Mouse (Mus musculus) layer of hippocampus, adult 2 months (tissue): Measurements from ENCODE around the gene Cpsf6. TPM values are rescaled to one million over a fixed set of nuclear protein-coding genes. Genes with fewer than 3 reads are reported as not detected.

Source experiments
- DNase-seq, 2 experiments: peaks; one replicate each; pipeline ENCODE4 v3.0.0; 2022; ENCODE audit warnings: low spot score in 2 of 2
- H3K27ac ChIP-seq: fragments of 200-600 bp; 2 replicates; pipeline ENCODE4 v1.8.1; 2022
- H3K4me3 ChIP-seq: fragments of 200-600 bp; 2 replicates; pipeline ENCODE4 v1.8.1; 2022; ENCODE audit warnings: mild to moderate bottlenecking
- CTCF ChIP-seq: fragments of 200-600 bp; conservative IDR thresholded peaks from 2 replicates; pipeline ENCODE4 v1.8.1; 2022; ENCODE audit warnings: antibody characterized with exemption, mild to moderate bottlenecking, moderate library complexity
- total RNA-seq, 2 experiments: library from RNA; stranded (reverse); gene quantifications; 2 replicates each; pipeline ENCODE4 v1.2.3; 2021

Cpsf6 gene
- total RNA-seq, 2 experiments from 2014 or later, result 111 to 116 TPM

- no peak overlapping the region for H3K27ac ChIP-seq
- no peak for DNase-seq
- no peak for TF ChIP-seq CTCF
- no peak overlapping the region for H3K4me3 ChIP-seq
Observed at GRCm38 (mm10) chr10:117382996-117383550, 3.3 kb upstream of the Cpsf6 start.

DNA sequence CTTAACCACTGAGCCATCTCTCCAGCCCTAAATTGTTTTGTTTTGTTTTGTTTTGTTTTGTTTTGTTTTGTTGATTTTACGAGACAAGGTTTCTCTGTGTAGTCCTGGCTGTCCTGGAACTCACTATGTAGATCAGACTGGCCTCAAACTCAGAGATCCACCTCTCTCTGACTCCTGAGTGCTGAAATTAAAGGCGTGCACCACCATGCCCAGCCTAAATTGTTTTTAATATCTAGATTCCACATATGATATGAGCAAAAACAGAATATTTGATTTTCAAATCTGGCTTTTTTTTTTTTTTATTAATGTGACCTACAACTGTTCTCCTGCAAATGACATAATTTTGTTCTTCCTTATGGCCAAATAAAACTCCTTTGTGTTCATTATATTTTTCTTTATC is 2.3 kb upstream of the Cpsf6 start:
- TF ChIP-seq CTCF, result no peak
- Histone ChIP-seq H3K27ac (no peak overlapping the region), H3K4me3 (no peak overlapping the region)
- no peak for DNase-seq

DNA sequence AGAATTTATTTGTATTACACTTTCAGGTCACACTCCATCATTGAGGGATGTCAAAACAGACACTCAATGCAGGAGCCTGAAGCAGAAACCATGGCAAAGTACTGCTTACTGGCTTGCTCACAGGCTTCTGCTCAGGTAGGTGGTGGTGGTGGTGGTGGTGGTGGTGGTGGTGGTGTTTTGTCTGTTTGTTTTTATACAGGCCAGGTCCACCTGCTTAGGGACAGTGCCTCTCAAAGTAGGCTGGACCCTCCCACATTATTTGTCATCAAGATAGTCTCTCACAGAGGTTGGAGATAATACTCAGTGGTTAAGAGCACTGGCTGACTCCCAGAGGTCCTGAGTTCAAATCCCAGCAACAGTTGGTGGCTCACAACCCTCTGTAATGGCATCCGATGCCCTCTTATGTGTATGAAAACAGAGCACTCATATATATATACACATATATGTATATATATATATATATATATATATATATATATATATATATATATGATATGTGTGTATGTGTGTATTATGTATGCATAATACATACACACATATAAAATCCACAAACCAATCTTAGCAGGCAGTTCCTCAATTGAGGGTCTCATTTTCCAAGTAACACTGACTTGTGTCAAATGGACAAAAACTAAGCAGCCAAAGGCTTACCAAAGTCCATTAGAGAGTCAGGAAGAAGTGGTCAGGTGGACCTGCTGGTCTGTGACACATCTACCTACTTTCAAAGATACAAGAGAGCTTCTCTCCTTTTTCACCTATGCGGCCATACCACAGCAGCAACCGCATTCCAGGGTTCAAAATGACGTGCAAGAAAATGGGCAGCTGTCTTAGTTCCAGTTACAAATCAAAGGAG is 1.1 kb upstream of the Cpsf6 start:
- TF ChIP-seq CTCF, result no peak
- no peak for DNase-seq
- H3K27ac ChIP-seq, result no peak overlapping the region
- no peak overlapping the region for H3K4me3 ChIP-seq

- TF ChIP-seq CTCF, result no peak
- H3K27ac ChIP-seq, result no peak overlapping the region
- DNase-seq, result no peak
- no peak overlapping the region for H3K4me3 ChIP-seq
Observed at GRCm38 (mm10) chr10:117379441-117379840, 374 bp downstream of the Cpsf6 start.

DNA sequence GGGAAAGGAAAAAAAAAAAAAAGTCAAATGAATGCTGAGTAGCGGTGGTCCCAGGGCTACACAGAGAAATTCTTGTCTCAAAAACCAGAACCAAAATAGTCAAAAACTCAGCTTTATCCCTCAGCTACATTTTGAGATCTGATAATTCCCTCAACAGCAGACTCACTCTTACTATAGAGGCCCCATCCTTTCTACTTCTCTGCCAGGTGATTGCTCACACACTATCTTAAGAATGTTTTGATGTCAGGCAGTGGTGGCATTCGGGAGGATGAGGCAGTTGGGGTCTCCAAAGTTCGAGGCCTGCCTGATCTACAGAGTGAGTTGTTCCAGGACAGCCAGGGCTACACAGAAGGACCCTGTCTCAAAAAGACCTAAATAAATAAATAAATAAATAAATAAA is 1.2 kb downstream of the Cpsf6 start:
- DNase-seq, result no peak
- TF ChIP-seq CTCF, result no peak
- Histone ChIP-seq H3K27ac (no peak overlapping the region), H3K4me3 (no peak overlapping the region)

GRCm38 (mm10) chr10:117378291-117378555 is 1.6 kb downstream of the Cpsf6 start:
- Histone ChIP-seq H3K4me3 (no peak overlapping the region), H3K27ac (no peak overlapping the region)
- DNase-seq, result no peak
- TF ChIP-seq CTCF, result no peak

DNA sequence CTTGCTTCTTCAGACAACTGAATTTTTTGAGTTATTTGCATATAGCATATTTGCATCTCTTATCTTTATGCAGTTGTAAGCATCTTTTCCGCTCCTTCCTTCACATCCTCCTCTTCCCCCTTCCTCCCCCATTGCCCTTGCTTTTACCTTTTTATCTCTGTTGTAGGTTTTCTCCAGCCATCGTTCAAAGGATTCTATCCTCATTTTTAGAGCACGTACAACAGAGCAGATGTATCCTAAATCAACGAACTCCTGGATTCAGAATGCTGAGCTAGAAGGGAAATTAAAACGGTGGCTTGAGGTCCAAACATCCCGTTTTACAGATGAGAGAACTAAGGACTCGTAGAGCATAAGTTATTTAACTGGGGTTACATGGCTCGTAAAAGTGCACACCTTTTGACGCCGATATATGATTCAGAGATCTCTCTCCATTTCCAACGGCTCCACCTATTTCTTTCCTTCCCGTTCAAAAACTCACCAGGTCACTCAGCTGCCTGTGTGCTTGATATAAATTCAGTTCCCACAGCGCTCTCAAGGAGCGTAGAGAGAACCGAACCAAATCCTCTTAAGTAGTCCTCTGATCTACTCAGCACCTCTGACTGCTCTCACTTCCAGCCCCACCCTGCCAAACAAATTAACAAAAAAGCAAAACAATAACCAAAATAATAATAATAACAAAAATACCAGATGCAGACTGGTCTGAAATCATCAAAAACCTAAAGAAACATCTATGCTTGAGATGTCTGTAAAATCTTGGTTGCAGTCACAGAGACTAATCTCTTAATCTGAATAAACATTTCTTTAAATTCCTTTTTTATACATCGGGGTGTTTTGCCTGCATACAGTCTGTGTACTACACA is 2.2 kb downstream of the Cpsf6 start:
- Histone ChIP-seq H3K27ac (peak overlapping the region; percentile 97), H3K4me3 (peak overlapping the region; percentile 66)
- DNase-seq, result no peak
- TF ChIP-seq CTCF, result no peak

DNA sequence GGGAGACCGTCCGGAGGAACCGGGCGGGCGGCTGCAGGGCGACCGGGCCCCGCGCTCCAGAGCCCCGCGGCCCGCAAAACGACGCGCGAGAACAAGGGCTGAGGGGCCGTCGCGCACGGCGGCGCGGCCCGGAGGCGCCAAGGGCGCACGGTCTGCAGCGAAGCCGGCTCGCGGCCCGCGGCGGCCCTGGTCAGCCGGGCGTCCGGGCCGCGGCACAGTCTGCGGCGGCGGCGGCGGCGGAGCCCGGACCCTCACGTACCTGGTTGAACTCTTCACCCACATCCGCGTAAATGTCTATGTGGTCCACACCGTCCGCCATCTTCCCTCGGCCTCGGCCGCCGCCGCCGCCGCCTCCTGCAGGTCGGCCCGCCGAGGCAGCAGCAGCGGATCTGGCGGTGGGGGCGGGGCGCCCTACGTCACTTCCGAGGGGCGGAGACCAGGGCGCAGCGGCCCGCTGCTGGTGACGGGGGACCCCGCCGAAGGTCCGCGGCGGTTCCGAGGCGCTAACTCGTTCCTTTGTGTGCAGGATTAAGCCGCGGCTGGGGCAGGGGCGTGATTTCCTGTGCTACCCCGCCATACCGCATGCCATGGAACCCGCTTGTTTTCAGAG is 3.1 kb downstream of the Cpsf6 start:
- Histone ChIP-seq H3K4me3 (peak overlapping the region; percentile 66), H3K27ac (peak overlapping the region; percentile 97)
- DNase-seq, result peak; percentile 94 to 99
- peak; percentile 55 for TF ChIP-seq CTCF

- peak; percentile 22 to 33 for DNase-seq
- Histone ChIP-seq H3K27ac (peak overlapping the region; percentile 97), H3K4me3 (peak overlapping the region; percentile 66)
- TF ChIP-seq CTCF, result no peak
Observed at GRCm38 (mm10) chr10:117375841-117376579, 3.8 kb downstream of the Cpsf6 start.

DNA sequence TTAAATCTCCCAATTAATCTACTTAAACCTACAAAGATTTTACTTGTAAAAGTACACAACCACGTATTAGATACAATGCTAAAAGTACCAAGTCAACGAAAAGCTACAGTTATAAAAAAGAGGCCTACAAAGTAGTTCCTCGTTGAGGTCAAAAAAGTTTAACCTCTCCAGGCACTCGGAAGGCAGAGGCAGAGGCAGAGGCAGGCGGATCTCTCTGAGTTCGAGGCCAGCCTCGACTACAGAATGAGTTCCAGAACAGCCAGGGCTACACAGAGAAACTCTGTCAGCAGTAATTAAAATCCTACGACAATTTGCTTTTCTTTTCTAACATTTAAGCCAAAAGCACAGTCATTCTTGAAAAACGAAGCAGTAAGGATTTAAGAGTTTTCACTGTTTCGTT is 4.7 kb downstream of the Cpsf6 start:
- DNase-seq, result no peak
- no peak for TF ChIP-seq CTCF
- H3K27ac ChIP-seq, result peak overlapping the region; percentile 97; the same call in 1 of the 2 replicates
- H3K4me3 ChIP-seq, result peak overlapping the region; percentile 66

DNA sequence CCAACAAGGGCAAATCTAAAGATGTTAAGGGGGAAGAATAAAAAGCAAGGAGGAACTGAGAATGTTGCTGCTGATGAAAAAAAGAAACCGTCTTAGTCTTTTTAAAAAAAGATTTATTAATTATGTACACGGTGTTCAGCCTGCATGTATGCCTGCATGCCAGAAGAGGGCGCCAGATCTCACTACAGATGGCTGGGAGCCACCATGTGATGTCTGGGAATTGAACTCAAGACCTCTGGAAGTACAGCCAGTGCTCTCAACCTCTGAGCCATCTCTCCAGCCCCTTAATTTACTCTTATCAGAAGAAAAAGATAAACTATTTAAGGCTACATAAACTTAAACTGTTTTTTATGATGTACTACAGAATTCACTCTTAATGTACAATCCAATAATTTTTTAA is 16.7 kb downstream of the Cpsf6 start:
- DNase-seq, result peak; percentile 22 to 59
- Histone ChIP-seq H3K4me3 (no peak overlapping the region), H3K27ac (no peak overlapping the region)
- TF ChIP-seq CTCF, result peak; percentile 96

DNA sequence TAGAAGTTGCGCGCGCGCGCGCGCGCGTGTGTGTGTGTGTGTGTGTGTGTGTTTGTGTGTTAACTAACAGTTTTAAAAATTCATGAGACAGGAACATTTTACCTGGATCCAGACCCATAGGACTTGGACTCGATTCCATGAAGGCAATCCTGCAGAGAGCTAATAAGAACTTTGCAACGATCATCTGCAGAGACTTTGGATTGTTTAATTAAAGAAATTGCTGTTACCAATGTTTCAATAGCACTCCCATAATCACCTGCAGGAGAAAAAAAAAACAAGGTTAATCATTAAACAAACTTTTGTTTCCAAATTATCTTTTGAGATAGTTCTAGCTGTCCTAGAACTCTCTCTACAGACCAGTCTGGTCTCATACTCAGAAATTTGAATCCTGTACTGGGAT is 20.9 kb downstream of the Cpsf6 start:
- Histone ChIP-seq H3K4me3 (no peak overlapping the region), H3K27ac (no peak overlapping the region)
- no peak for DNase-seq
- TF ChIP-seq CTCF, result no peak
